Mouse (Mus musculus): ENCODE measurements around the gene 6030445D17Rik. TPM values are rescaled to one million over a fixed set of nuclear protein-coding genes. Genes with fewer than 3 reads are reported as not detected.

The 6030445D17Rik gene
- polyA plus RNA-seq, 1 experiment, result not detected

GRCm38 (mm10) chr4:136469941-136470346 lies 7.9 kb downstream of the 6030445D17Rik start:
- H3K27ac ChIP-seq (replicated peaks; ENCODE audit: low read depth, low read length), result peak overlapping the region; percentile 94
- H3K4me1 ChIP-seq (ENCODE audit: control insufficient read depth, insufficient read depth, insufficient read length, low read length), result peaks cover 34% of the 10 kb centered on the region
- peak overlapping the region; percentile 71 for H3K4me3 ChIP-seq (ENCODE audit: insufficient read depth, low read depth, low read length)

GRCm38 (mm10) chr4:136470347-136471071 lies 8.5 kb downstream of the 6030445D17Rik start:
- peaks cover 30% of the 10 kb centered on the region for H3K4me1 ChIP-seq (ENCODE audit: control insufficient read depth, insufficient read depth, insufficient read length, low read length)
- peak overlapping the region; percentile 94 for H3K27ac ChIP-seq (replicated peaks; ENCODE audit: low read depth, low read length)
- peak overlapping the region; percentile 71 for H3K4me3 ChIP-seq (ENCODE audit: insufficient read depth, low read depth, low read length)

GRCm38 (mm10) chr4:136476692-136477091 lies 14.6 kb downstream of the 6030445D17Rik start:
- no peak overlapping the region for H3K4me3 ChIP-seq (ENCODE audit: insufficient read depth, low read depth, low read length)
- peaks cover 7% of the 10 kb centered on the region for H3K4me1 ChIP-seq (ENCODE audit: control insufficient read depth, insufficient read depth, insufficient read length, low read length)
- H3K27ac ChIP-seq (replicated peaks; ENCODE audit: low read depth, low read length), result no peak overlapping the region

DNA sequence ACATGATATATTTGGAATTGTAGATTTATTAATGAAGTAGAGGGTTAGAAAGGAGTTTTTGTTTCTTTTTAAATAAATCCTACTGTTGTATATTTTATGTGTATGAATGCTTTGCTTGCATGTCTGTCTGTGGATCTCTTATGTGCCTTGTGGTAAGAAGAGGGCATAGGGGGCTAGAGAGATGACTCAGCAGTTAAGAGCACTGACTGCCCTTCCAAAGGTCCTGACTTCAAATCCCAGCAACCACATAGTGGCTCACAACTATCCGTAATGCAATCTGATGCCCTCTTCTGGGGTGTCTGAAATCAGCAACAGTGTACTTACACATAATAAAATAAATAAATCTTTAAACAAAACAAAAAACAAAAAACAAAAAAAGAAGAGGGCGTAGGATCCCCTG lies 24.5 kb downstream of the 6030445D17Rik start:
- no peak overlapping the region for H3K27ac ChIP-seq (replicated peaks; ENCODE audit: low read depth, low read length)
- no peak overlapping the region for H3K4me3 ChIP-seq (ENCODE audit: insufficient read depth, low read depth, low read length)
- H3K4me1 ChIP-seq (ENCODE audit: control insufficient read depth, insufficient read depth, insufficient read length, low read length), result no peaks in the 10 kb centered on the region

GRCm38 (mm10) chr4:136495993-136496392 lies 33.9 kb downstream of the 6030445D17Rik start:
- H3K4me3 ChIP-seq (ENCODE audit: insufficient read depth, low read depth, low read length), result no peak overlapping the region
- H3K4me1 ChIP-seq (ENCODE audit: control insufficient read depth, insufficient read depth, insufficient read length, low read length), result peaks cover 7% of the 10 kb centered on the region
- H3K27ac ChIP-seq (replicated peaks; ENCODE audit: low read depth, low read length), result no peak overlapping the region

- H3K4me3 ChIP-seq (ENCODE audit: insufficient read depth, low read depth, low read length), result no peak overlapping the region
- no peak overlapping the region for H3K27ac ChIP-seq (replicated peaks; ENCODE audit: low read depth, low read length)
- peaks cover 2% of the 10 kb centered on the region for H3K4me1 ChIP-seq (ENCODE audit: control insufficient read depth, insufficient read depth, insufficient read length, low read length)
Observed at GRCm38 (mm10) chr4:136505426-136506215, 43.6 kb downstream of the 6030445D17Rik start.

DNA sequence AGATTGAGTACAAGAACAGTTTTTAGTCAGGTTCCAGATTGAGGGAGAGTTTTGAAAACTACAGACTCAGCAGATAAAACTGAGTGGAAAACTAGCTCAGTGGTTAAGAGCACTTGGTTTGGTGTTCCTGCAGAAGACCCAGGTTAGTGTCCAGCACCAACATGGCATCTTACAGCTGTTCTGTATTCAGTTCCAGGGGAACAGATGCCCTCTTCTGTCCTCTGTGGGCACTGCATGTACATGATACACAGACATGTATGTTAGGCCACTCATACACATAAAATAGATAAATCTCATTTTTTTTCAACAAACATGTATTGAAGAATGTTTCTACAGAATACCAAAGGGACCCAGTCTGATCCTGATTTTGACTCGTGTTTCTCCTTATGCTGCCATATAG lies 47.8 kb downstream of the 6030445D17Rik start:
- Histone ChIP-seq H3K4me1 (ENCODE audit: control insufficient read depth, insufficient read depth, insufficient read length, low read length) (peaks cover 16% of the 10 kb centered on the region), H3K27ac (replicated peaks; ENCODE audit: low read depth, low read length) (no peak overlapping the region), H3K4me3 (ENCODE audit: insufficient read depth, low read depth, low read length) (no peak overlapping the region)

- Histone ChIP-seq H3K27ac (replicated peaks; ENCODE audit: low read depth, low read length) (peak overlapping the region; percentile 64; the same call in 1 of the 2 replicates), H3K4me3 (ENCODE audit: insufficient read depth, low read depth, low read length) (no peak overlapping the region), H3K4me1 (ENCODE audit: control insufficient read depth, insufficient read depth, insufficient read length, low read length) (peaks cover 21% of the 10 kb centered on the region)
Observed at GRCm38 (mm10) chr4:136511708-136512107, 49.7 kb downstream of the 6030445D17Rik start.

DNA sequence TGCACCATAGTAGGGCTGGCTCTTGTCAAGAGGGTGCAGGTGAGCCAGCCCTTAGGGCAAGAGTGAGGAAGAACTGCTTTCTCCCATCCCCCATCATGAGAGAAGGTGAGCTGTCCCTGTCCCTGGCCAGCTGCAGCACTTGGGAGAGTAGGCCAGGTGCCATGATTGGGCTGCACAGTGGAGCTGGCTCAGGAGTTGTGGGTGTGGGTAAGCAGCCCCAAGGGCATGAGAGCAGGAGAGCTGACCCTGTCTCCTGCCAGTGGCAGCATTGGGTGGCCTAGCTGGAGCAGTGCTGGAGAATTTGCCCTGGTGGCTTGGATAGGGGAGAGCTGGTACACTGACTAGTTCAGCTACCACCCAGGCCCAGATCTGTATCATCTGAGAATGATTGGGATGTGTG lies 50.9 kb downstream of the 6030445D17Rik start:
- no peak overlapping the region for H3K4me3 ChIP-seq (ENCODE audit: insufficient read depth, low read depth, low read length)
- peaks cover 21% of the 10 kb centered on the region for H3K4me1 ChIP-seq (ENCODE audit: control insufficient read depth, insufficient read depth, insufficient read length, low read length)
- H3K27ac ChIP-seq (replicated peaks; ENCODE audit: low read depth, low read length), result no peak overlapping the region

Other genes starting within 250 kb of the 6030445D17Rik start
- 10.3 and 11.6 TPM in 2 replicates for gene Tcea3, start 214.5 kb upstream of the 6030445D17Rik start, polyA plus RNA-seq (2012; ENCODE audit: insufficient read depth, insufficient read length, missing spikeins)
- 3.9 and 6.9 TPM in 2 replicates for gene Zfp46, start 177.6 kb upstream of the 6030445D17Rik start, polyA plus RNA-seq (2012; ENCODE audit: insufficient read depth, insufficient read length, missing spikeins)
- 34.6 and 36.9 TPM in 2 replicates for gene Hnrnpr, start 151.3 kb upstream of the 6030445D17Rik start, polyA plus RNA-seq (2012; ENCODE audit: insufficient read depth, insufficient read length, missing spikeins)
- not detected in 2 replicates for gene Htr1d, start 38.7 kb upstream of the 6030445D17Rik start, polyA plus RNA-seq (2012; ENCODE audit: insufficient read depth, insufficient read length, missing spikeins)
- gene Luzp1, start 7.5 kb downstream of the 6030445D17Rik start, polyA plus RNA-seq (2012; ENCODE audit: insufficient read depth, insufficient read length, missing spikeins), result 21.0 and 34.3 TPM in 2 replicates
- gene Kdm1a, start 140.5 kb downstream of the 6030445D17Rik start, polyA plus RNA-seq (2012; ENCODE audit: insufficient read depth, insufficient read length, missing spikeins), result 12.9 TPM in 2 replicates
- not detected in 2 replicates for gene Tex46, start 148.2 kb downstream of the 6030445D17Rik start, polyA plus RNA-seq (2012; ENCODE audit: insufficient read depth, insufficient read length, missing spikeins)
- gene Lactbl1, start 160.4 kb downstream of the 6030445D17Rik start, polyA plus RNA-seq (2012; ENCODE audit: insufficient read depth, insufficient read length, missing spikeins), result not detected in 2 replicates

Data from brown adipose tissue, adult 24 weeks (tissue).